In the genomic region with DNA sequence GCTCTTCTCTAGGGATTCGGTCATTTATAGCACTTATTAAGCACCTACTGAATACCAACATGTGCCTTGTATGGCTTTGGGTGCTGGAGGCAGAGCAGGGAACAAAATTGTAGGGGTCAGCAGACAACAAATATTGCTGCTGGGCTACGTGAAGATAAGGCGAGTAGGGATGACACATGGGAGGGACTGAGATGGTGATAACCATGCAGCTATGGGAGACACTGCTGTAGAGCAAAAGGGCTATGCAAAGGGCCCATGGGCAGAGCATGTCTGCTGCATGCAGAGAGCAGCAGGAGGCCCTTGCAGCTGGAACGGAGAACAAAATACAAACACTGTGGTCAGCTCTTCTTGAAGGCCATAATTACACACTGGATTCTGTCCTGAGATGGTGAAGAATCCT, we compare ENCODE assay signal across 32 mouse cellular contexts. TPM values are rescaled to one million over a fixed set of nuclear protein-coding genes. Genes with fewer than 3 reads are reported as not detected.
A peak's percentile ranks its signal among the peaks of the same experiment; 100 is the strongest.
DNase-seq lines count a peak whose midpoint lies in the region; ATAC-seq and TF ChIP-seq lines count a peak whose summit lies in the region.
"Had no signal": no experiment of that assay in that cellular context is flagged by ENCODE, and none has a peak within 500 bp of the region (broad histone marks: within the 10 kb centered on the region; RNA-seq: fewer than 3 reads in every experiment).

No protein-coding gene starts in this region.

- H3K4me3 ChIP-seq in forebrain, embryonic 13.5 days = no peak overlapping the region
- no peak overlapping the region for H3K4me3 ChIP-seq in forebrain, postnatal 0 days (ENCODE audit: low read depth, low read length)
- H3K4me3 ChIP-seq in hindbrain, postnatal 0 days (ENCODE audit: low read length) = no peak overlapping the region
- H3K4me3 ChIP-seq in hindbrain, embryonic 16.5 days (ENCODE audit: low read length) = no peak overlapping the region
- no peak overlapping the region for H3K4me3 ChIP-seq in liver, embryonic 12.5 days
- no peak overlapping the region for H3K4me3 ChIP-seq in left cerebral cortex, adult 2 months
- H3K4me3 ChIP-seq: embryonic facial prominence, embryonic 12.5 days; midbrain, embryonic 12.5 days; neural tube, embryonic 13.5 days had no signal

- no peak for ATAC-seq in forebrain, embryonic 13.5 days
- no peak for ATAC-seq in forebrain, postnatal 0 days
- no peak for ATAC-seq in hindbrain, postnatal 0 days
- ATAC-seq in hindbrain, embryonic 16.5 days = no peak
- ATAC-seq in liver, embryonic 12.5 days = peak; percentile 77
- ATAC-seq: intestine, postnatal 0 days had no signal

- peaks cover 34% of the 10 kb centered on the region for H3K4me1 ChIP-seq in forebrain, embryonic 13.5 days
- H3K4me1 ChIP-seq in forebrain, postnatal 0 days (ENCODE audit: insufficient read depth) = peaks cover 13% of the 10 kb centered on the region
- peaks cover 34% of the 10 kb centered on the region for H3K4me1 ChIP-seq in hindbrain, postnatal 0 days (ENCODE audit: insufficient read depth, low read length)
- H3K4me1 ChIP-seq in hindbrain, embryonic 16.5 days (ENCODE audit: control insufficient read depth, insufficient read depth, low read depth, low read length) = peaks cover 9% of the 10 kb centered on the region
- H3K4me1 ChIP-seq in liver, embryonic 12.5 days = peaks cover 44% of the 10 kb centered on the region
- H3K4me1 ChIP-seq: embryonic facial prominence, embryonic 12.5 days had no signal

- no peak overlapping the region for H3K9ac ChIP-seq in forebrain, embryonic 13.5 days
- H3K9ac ChIP-seq in forebrain, postnatal 0 days = no peak overlapping the region
- no peak overlapping the region for H3K9ac ChIP-seq in hindbrain, postnatal 0 days (replicated peaks; ENCODE audit: low read length)
- no peak overlapping the region for H3K9ac ChIP-seq in hindbrain, embryonic 16.5 days (ENCODE audit: low read depth, low read length)
- H3K9ac ChIP-seq in liver, embryonic 12.5 days = 0 out of 2 replicates have a peak overlapping the region, but pooled peaks have one; percentile 10
- H3K9ac ChIP-seq: embryonic facial prominence, embryonic 12.5 days; midbrain, embryonic 12.5 days; neural tube, embryonic 13.5 days had no signal

- 78% methylated on average over 4 of the region's 4 CpGs for WGBS in forebrain, embryonic 13.5 days
- 67% methylated on average over 4 of the region's 4 CpGs for WGBS in forebrain, postnatal 0 days
- WGBS in hindbrain, postnatal 0 days = 63% methylated on average over 4 of the region's 4 CpGs
- WGBS in hindbrain, embryonic 16.5 days = 84% methylated on average over 4 of the region's 4 CpGs
- WGBS in liver, embryonic 12.5 days (ENCODE audit: insufficient replicate concordance) = 26% methylated on average over 4 of the region's 4 CpGs

- no peak for TF ChIP-seq CTCF in forebrain, postnatal 0 days (IDR thresholded peaks at IDR 0.05; ENCODE audit: low read depth)
- no peak for TF ChIP-seq CTCF in hindbrain, postnatal 0 days (IDR thresholded peaks at IDR 0.05; ENCODE audit: low read depth)
- TF ChIP-seq CTCF in left cerebral cortex, adult 2 months (IDR thresholded peaks at IDR 0.05) = no peak

- H3K27me3 ChIP-seq in forebrain, embryonic 13.5 days = no peaks in the 10 kb centered on the region
- no peaks in the 10 kb centered on the region for H3K27me3 ChIP-seq in forebrain, postnatal 0 days (ENCODE audit: insufficient read depth, low read length)
- H3K27me3 ChIP-seq in hindbrain, postnatal 0 days (ENCODE audit: insufficient read depth, low read length) = no peaks in the 10 kb centered on the region
- no peaks in the 10 kb centered on the region for H3K27me3 ChIP-seq in hindbrain, embryonic 16.5 days (replicated peaks; ENCODE audit: control insufficient read depth, insufficient read depth, low read length)
- H3K27me3 ChIP-seq in liver, embryonic 12.5 days (replicated peaks) = 0 out of 2 replicates have a peak, but pooled peaks cover 3% of the 10 kb centered on the region
- H3K27me3 ChIP-seq: embryonic facial prominence, embryonic 12.5 days; midbrain, embryonic 12.5 days; neural tube, embryonic 13.5 days had no signal

- intact Hi-C loops in left cerebral cortex, adult 2 months (cut with DNase I) = no loop called here

- H3K27ac ChIP-seq in forebrain, embryonic 13.5 days = peak overlapping the region; percentile 75
- no peak overlapping the region for H3K27ac ChIP-seq in forebrain, postnatal 0 days (ENCODE audit: low read depth, low read length)
- peak overlapping the region; percentile 69; the same call in 1 of the 2 replicates for H3K27ac ChIP-seq in hindbrain, postnatal 0 days
- H3K27ac ChIP-seq in hindbrain, embryonic 16.5 days (ENCODE audit: low read depth, low read length) = no peak overlapping the region; the same call in 1 of the 2 replicates
- H3K27ac ChIP-seq in liver, embryonic 12.5 days = peak overlapping the region; percentile 76
- no peak overlapping the region for H3K27ac ChIP-seq in left cerebral cortex, adult 2 months
- H3K27ac ChIP-seq: embryonic facial prominence, embryonic 12.5 days; midbrain, embryonic 12.5 days; neural tube, embryonic 13.5 days had no signal

- H3K4me2 ChIP-seq in forebrain, embryonic 13.5 days = no peak overlapping the region
- H3K4me2 ChIP-seq in forebrain, postnatal 0 days (ENCODE audit: low read depth) = no peak overlapping the region
- H3K4me2 ChIP-seq in hindbrain, postnatal 0 days (ENCODE audit: low read depth, low read length) = no peak overlapping the region
- no peak overlapping the region for H3K4me2 ChIP-seq in hindbrain, embryonic 16.5 days (ENCODE audit: low read length)
- peak overlapping the region; percentile 37 for H3K4me2 ChIP-seq in liver, embryonic 12.5 days
- H3K4me2 ChIP-seq: embryonic facial prominence, embryonic 12.5 days; heart, embryonic 11.5 days; midbrain, embryonic 12.5 days; neural tube, embryonic 13.5 days had no signal

- H3K36me3 ChIP-seq in forebrain, embryonic 13.5 days (ENCODE audit: poor library complexity, severe bottlenecking) = no peaks in the 10 kb centered on the region
- H3K36me3 ChIP-seq in forebrain, postnatal 0 days (ENCODE audit: insufficient read depth) = no peaks in the 10 kb centered on the region
- no peaks in the 10 kb centered on the region for H3K36me3 ChIP-seq in hindbrain, postnatal 0 days (ENCODE audit: insufficient read depth, low read length)
- no peaks in the 10 kb centered on the region for H3K36me3 ChIP-seq in hindbrain, embryonic 16.5 days (ENCODE audit: control insufficient read depth, insufficient read depth, low read length)
- no peaks in the 10 kb centered on the region for H3K36me3 ChIP-seq in liver, embryonic 12.5 days
- H3K36me3 ChIP-seq: embryonic facial prominence, embryonic 12.5 days; midbrain, embryonic 12.5 days; neural tube, embryonic 13.5 days had no signal

- no peaks in the 10 kb centered on the region for H3K9me3 ChIP-seq in forebrain, embryonic 13.5 days (replicated peaks)
- no peaks in the 10 kb centered on the region for H3K9me3 ChIP-seq in forebrain, postnatal 0 days (ENCODE audit: low read length)
- H3K9me3 ChIP-seq in hindbrain, postnatal 0 days (ENCODE audit: low read length) = no peaks in the 10 kb centered on the region
- H3K9me3 ChIP-seq in hindbrain, embryonic 16.5 days (ENCODE audit: control insufficient read depth, low read length) = no peaks in the 10 kb centered on the region
- no peaks in the 10 kb centered on the region for H3K9me3 ChIP-seq in liver, embryonic 12.5 days (replicated peaks)
- H3K9me3 ChIP-seq: embryonic facial prominence, embryonic 12.5 days; midbrain, embryonic 12.5 days; neural tube, embryonic 13.5 days had no signal

- no peak for DNase-seq in forebrain, postnatal 0 days
- no peak for DNase-seq in hindbrain, postnatal 0 days (ENCODE audit: low spot score)
- no peak for DNase-seq in thymus, postnatal 0 days (ENCODE audit: low spot score)
- no peak for DNase-seq in left cerebral cortex, adult 2 months (ENCODE audit: extremely low spot score in 1 of 2, low spot score in 2 of 2)
- DNase-seq: adrenal gland, postnatal 25 days; cerebellum, adult 11-12 months; cerebellum, adult 9-11 months; embryo, embryonic 11 days; gastrocnemius, postnatal 10 days; heart, postnatal 36 days; kidney, adult 9 months; kidney, postnatal 10 days; layer of hippocampus, postnatal 36 days; lung, postnatal 36 days; right cerebral cortex, postnatal 4 days; thymus, adult 2 months; thymus, postnatal 4 days had no signal

RNA-seq across cellular contexts. Expression of a gene that starts 29.1 kb away (rescaled TPM):
- 43.4 and 45.5 TPM in 2 replicates for polyA plus RNA-seq in forebrain, embryonic 13.5 days (2015; fragmentation: Nextera tagmentation; extraction: Ambion mirVana)
- total RNA-seq in forebrain, postnatal 0 days (2014; rRNA removed) = 120 and 135 TPM in 2 replicates
- 24.8 and 29.2 TPM in 2 replicates for polyA plus RNA-seq in forebrain, postnatal 0 days (2015; fragmentation: Nextera tagmentation; extraction: Ambion mirVana)
- total RNA-seq in hindbrain, postnatal 0 days (2014; rRNA removed) = 144 and 155 TPM in 2 replicates
- 22.6 and 26.8 TPM in 2 replicates for polyA plus RNA-seq in hindbrain, postnatal 0 days (2015; fragmentation: Nextera tagmentation; extraction: Ambion mirVana)
- 43.6 and 44.3 TPM in 2 replicates for polyA plus RNA-seq in hindbrain, embryonic 16.5 days (2015; fragmentation: Nextera tagmentation; extraction: Ambion mirVana)
- polyA plus RNA-seq in liver, embryonic 12.5 days (2016; fragmentation: Nextera tagmentation; extraction: Ambion mirVana) = 2.9 and 3.6 TPM in 2 replicates
- polyA plus RNA-seq in thymus, postnatal 0 days (2015; fragmentation: Nextera tagmentation; extraction: Ambion mirVana) = 14.8 and 20.3 TPM in 2 replicates
- 10 to 100 TPM; 67.3 to 74.2 TPM for total RNA-seq in left cerebral cortex, adult 2 months (2021)

RNA-seq across cellular contexts. Expression of a gene that starts 49.5 kb away (rescaled TPM):
- polyA plus RNA-seq in forebrain, embryonic 13.5 days (2015; fragmentation: Nextera tagmentation; extraction: Ambion mirVana) = 0.31 TPM in 1 of 2 replicates, not detected in the other
- total RNA-seq in forebrain, postnatal 0 days (2014; rRNA removed) = 0.62 and 1.1 TPM in 2 replicates
- polyA plus RNA-seq in forebrain, postnatal 0 days (2015; fragmentation: Nextera tagmentation; extraction: Ambion mirVana) = 0.30 and 1.1 TPM in 2 replicates
- total RNA-seq in hindbrain, postnatal 0 days (2014; rRNA removed) = 1.9 and 4.1 TPM in 2 replicates
- 0.53 and 0.69 TPM in 2 replicates for polyA plus RNA-seq in hindbrain, postnatal 0 days (2015; fragmentation: Nextera tagmentation; extraction: Ambion mirVana)
- polyA plus RNA-seq in hindbrain, embryonic 16.5 days (2015; fragmentation: Nextera tagmentation; extraction: Ambion mirVana) = 0.45 and 0.66 TPM in 2 replicates
- polyA plus RNA-seq in liver, embryonic 12.5 days (2016; fragmentation: Nextera tagmentation; extraction: Ambion mirVana) = 0.08 and 0.20 TPM in 2 replicates
- 1.3 and 1.6 TPM in 2 replicates for polyA plus RNA-seq in thymus, postnatal 0 days (2015; fragmentation: Nextera tagmentation; extraction: Ambion mirVana)
- total RNA-seq in left cerebral cortex, adult 2 months (2021) = 1 to 10 TPM; 1.3 to 1.8 TPM
- total RNA-seq: granulocyte monocyte progenitor cell, adult 5-6 weeks; megakaryocyte, adult 5-6 weeks had no signal
- polyA plus RNA-seq: liver, adult 2 months had no signal

RNA-seq across cellular contexts. Expression of a gene that starts 51.5 kb away (rescaled TPM):
- polyA plus RNA-seq in forebrain, embryonic 13.5 days (2015; fragmentation: Nextera tagmentation; extraction: Ambion mirVana) = not detected in 2 replicates
- total RNA-seq in forebrain, postnatal 0 days (2014; rRNA removed) = 0.46 TPM in 1 of 2 replicates, not detected in the other
- polyA plus RNA-seq in forebrain, postnatal 0 days (2015; fragmentation: Nextera tagmentation; extraction: Ambion mirVana) = 0.36 and 0.90 TPM in 2 replicates
- not detected in 2 replicates for total RNA-seq in hindbrain, postnatal 0 days (2014; rRNA removed)
- 0.38 and 0.47 TPM in 2 replicates for polyA plus RNA-seq in hindbrain, postnatal 0 days (2015; fragmentation: Nextera tagmentation; extraction: Ambion mirVana)
- polyA plus RNA-seq in hindbrain, embryonic 16.5 days (2015; fragmentation: Nextera tagmentation; extraction: Ambion mirVana) = not detected in 2 replicates
- polyA plus RNA-seq in liver, embryonic 12.5 days (2016; fragmentation: Nextera tagmentation; extraction: Ambion mirVana) = not detected in 2 replicates
- polyA plus RNA-seq in thymus, postnatal 0 days (2015; fragmentation: Nextera tagmentation; extraction: Ambion mirVana) = not detected in 2 replicates
- 1 to 10 TPM; 1.8 to 2.0 TPM for total RNA-seq in left cerebral cortex, adult 2 months (2021)
- total RNA-seq: adrenal gland, postnatal 25 days; gastrocnemius, postnatal 10 days; granulocyte monocyte progenitor cell, adult 5-6 weeks; heart, postnatal 36 days; layer of hippocampus, postnatal 36 days; liver, adult 2 months; megakaryocyte, adult 5-6 weeks had no signal
- polyA plus RNA-seq: heart, embryonic 11.5 days; heart, embryonic 16.5 days; intestine, postnatal 0 days; large intestine, adult 2 months; limb, embryonic 11.5 days; liver, adult 2 months; lung, embryonic 16.5 days; midbrain, embryonic 12.5 days; neural tube, embryonic 13.5 days; thymus, adult 2 months had no signal

Comparison
In these comparisons a context has a peak if more than half of its experiments do, and no peak if none do; other contexts are left out.
1. H3K27ac ChIP-seq: peak in forebrain, embryonic 13.5 days (single experiment), hindbrain, postnatal 0 days (single experiment) and liver, embryonic 12.5 days (single experiment); none in forebrain, postnatal 0 days (single experiment), hindbrain, embryonic 16.5 days (single experiment) and left cerebral cortex, adult 2 months (single experiment).